Mouse (Mus musculus) naive thymus-derived CD4-positive, alpha-beta T cell, adult 2 months (primary cell): ENCODE data around the gene Fmo2.

Experiments used
- DNase-seq: peaks from one replicate; pipeline ENCODE4 v3.0.0-alpha.2; 2011; ENCODE audit warnings: low read depth

Fmo2 gene

GRCm38 (mm10) chr1:162891980-162892451, 6.5 kb downstream of the Fmo2 start:
- DNase-seq = no peak

GRCm38 (mm10) chr1:162888646-162889045, 9.9 kb downstream of the Fmo2 start:
- DNase-seq = no peak

- no peak for DNase-seq
Observed at GRCm38 (mm10) chr1:162887644-162888043, 10.9 kb downstream of the Fmo2 start.

- DNase-seq = no peak
Observed at GRCm38 (mm10) chr1:162886138-162886816, 12.2 kb downstream of the Fmo2 start.

- DNase-seq = no peak
Observed at GRCm38 (mm10) chr1:162882681-162883080, 15.8 kb downstream of the Fmo2 start.

GRCm38 (mm10) chr1:162879595-162880369, 18.7 kb downstream of the Fmo2 start:
- DNase-seq = peak; percentile 39

- DNase-seq = no peak
Observed at GRCm38 (mm10) chr1:162875091-162875490, 23.4 kb downstream of the Fmo2 start.

GRCm38 (mm10) chr1:162871701-162872311, 26.7 kb downstream of the Fmo2 start:
- no peak for DNase-seq

- DNase-seq = no peak
Observed at GRCm38 (mm10) chr1:162870978-162871377, 27.5 kb downstream of the Fmo2 start.

GRCm38 (mm10) chr1:162867396-162867795, 31.1 kb downstream of the Fmo2 start:
- DNase-seq = no peak

GRCm38 (mm10) chr1:162866280-162866681, 32.2 kb downstream of the Fmo2 start, which contains the start of gene Fmo1:
Fmo1 (minus strand) TSS chr1:162866610.
- DNase-seq = no peak

- no peak for DNase-seq
Observed at GRCm38 (mm10) chr1:162865493-162865830, 33.1 kb downstream of the Fmo2 start.

- no peak for DNase-seq
Observed at GRCm38 (mm10) chr1:162864816-162865492, 33.6 kb downstream of the Fmo2 start.

GRCm38 (mm10) chr1:162864279-162864678, 34.2 kb downstream of the Fmo2 start:
- DNase-seq = no peak

- no peak for DNase-seq
Observed at GRCm38 (mm10) chr1:162863579-162863978, 34.9 kb downstream of the Fmo2 start.

GRCm38 (mm10) chr1:162862328-162862727, 36.2 kb downstream of the Fmo2 start:
- no peak for DNase-seq

- DNase-seq = no peak
Observed at GRCm38 (mm10) chr1:162859996-162860605, 38.4 kb downstream of the Fmo2 start.

- no peak for DNase-seq
Observed at GRCm38 (mm10) chr1:162859545-162859976, 39.0 kb downstream of the Fmo2 start.

GRCm38 (mm10) chr1:162858748-162859130, 39.8 kb downstream of the Fmo2 start:
- DNase-seq = no peak

GRCm38 (mm10) chr1:162857766-162858747, 40.5 kb downstream of the Fmo2 start:
- no peak for DNase-seq
